Mouse (Mus musculus): ENCODE results near the gene Hist1h3e. TPM values are rescaled to one million over a fixed set of nuclear protein-coding genes. Genes with fewer than 3 reads are reported as not detected.
"Not testable (repeated sequence)": the region's sequence is repeated elsewhere in the genome, so short reads cannot be mapped to it uniquely, and the experiment has no call there.

Hist1h3e gene
- polyA plus RNA-seq, 1 experiment from 2014 or later: 1.7 TPM

- ATAC-seq: peak; percentile 77
- Histone ChIP-seq H3K4me2 (replicated peaks; ENCODE audit: low read depth, low read length) (peak within 1 kb of the TSS; percentile 59), H3K4me3 (ENCODE audit: low read depth, low read length) (peak within 1 kb of the TSS; percentile 41), H3K9ac (replicated peaks; ENCODE audit: low read depth) (peak within 1 kb of the TSS; percentile 43), H3K27ac (ENCODE audit: low read length) (peak within 1 kb of the TSS; percentile 75)
- not testable (repeated sequence) for H3K27me3 ChIP-seq (replicated peaks; ENCODE audit: insufficient read depth, low read length); H3K4me1 ChIP-seq (ENCODE audit: insufficient read depth, low read depth, low read length); H3K9me3 ChIP-seq (ENCODE audit: low read length); H3K36me3 ChIP-seq (ENCODE audit: insufficient read depth, low read length)
- DNase-seq (ENCODE audit: low spot score): peak; percentile 97
- WGBS: under 1% methylated on average over 47 of the region's 47 CpGs
- TF ChIP-seq CTCF (IDR thresholded peaks at IDR 0.05): peak; percentile 66
- TF ChIP-seq EP300 (IDR thresholded peaks at IDR 0.05): peak; percentile 89
Observed at GRCm38 (mm10) chr13:23551146-23551834, 10.9 kb downstream of the Hist1h3e start, which contains the start of gene Hist1h4f. TSS of gene Hist1h4f (minus strand) at chr13:23551648.

DNA sequence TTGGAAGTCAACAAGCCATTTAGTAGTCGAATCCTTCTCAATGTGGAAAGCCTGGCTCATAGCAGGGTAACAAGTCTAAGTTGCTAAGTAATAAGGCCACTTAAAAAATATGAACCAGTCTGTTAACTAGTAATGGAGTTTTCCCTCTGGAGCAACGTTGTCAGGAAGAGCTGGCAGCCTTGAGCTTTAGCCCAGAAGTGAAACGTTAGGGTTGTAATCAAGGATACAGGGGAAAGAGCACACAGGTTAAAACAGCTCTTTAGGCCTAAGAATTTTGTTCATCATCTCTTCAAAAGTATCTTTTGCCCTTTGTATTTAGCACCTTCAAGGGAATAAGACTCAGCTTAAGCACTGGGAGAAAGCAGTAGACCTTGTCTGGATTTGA is 11.4 kb downstream of the Hist1h3e start:
- Histone ChIP-seq H3K9ac (replicated peaks; ENCODE audit: low read depth) (no peak overlapping the region), H3K27me3 (replicated peaks; ENCODE audit: insufficient read depth, low read length) (no peaks in the 10 kb centered on the region), H3K36me3 (ENCODE audit: insufficient read depth, low read length) (no peaks in the 10 kb centered on the region), H3K4me2 (replicated peaks; ENCODE audit: low read depth, low read length) (peak overlapping the region; percentile 59), H3K9me3 (ENCODE audit: low read length) (no peaks in the 10 kb centered on the region), H3K27ac (ENCODE audit: low read length) (peak overlapping the region; percentile 75), H3K4me1 (ENCODE audit: insufficient read depth, low read depth, low read length) (no peaks in the 10 kb centered on the region), H3K4me3 (ENCODE audit: low read depth, low read length) (peak overlapping the region; percentile 41)
- DNase-seq (ENCODE audit: low spot score) (no peak), ATAC-seq (no peak)
- WGBS: 0% methylated on average over 3 of the region's 3 CpGs
- TF ChIP-seq CTCF (IDR thresholded peaks at IDR 0.05) (no peak), EP300 (IDR thresholded peaks at IDR 0.05) (no peak)

DNA sequence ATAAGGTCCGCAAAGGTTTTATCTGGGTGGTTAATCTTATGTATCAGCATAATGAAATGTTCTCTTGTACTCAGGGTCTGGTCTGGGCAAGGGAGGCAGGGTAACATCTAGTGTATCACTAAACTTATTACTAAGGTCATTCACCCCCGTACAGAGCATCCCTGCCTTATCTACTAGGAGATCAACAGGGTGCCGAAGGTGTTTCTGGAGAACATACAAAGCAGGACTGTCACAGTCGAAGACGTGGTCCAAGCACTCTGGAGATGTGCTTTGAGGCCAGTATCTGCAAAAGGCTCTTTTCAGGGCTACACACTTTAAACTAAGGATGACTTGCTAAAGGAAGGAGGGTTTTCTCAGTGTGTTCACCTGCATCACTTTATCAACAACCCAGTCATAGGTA is 15.5 kb downstream of the Hist1h3e start:
- ATAC-seq (no peak), DNase-seq (ENCODE audit: low spot score) (no peak)
- Histone ChIP-seq H3K4me2 (replicated peaks; ENCODE audit: low read depth, low read length) (no peak overlapping the region), H3K27me3 (replicated peaks; ENCODE audit: insufficient read depth, low read length) (no peaks in the 10 kb centered on the region), H3K4me3 (ENCODE audit: low read depth, low read length) (no peak overlapping the region), H3K4me1 (ENCODE audit: insufficient read depth, low read depth, low read length) (no peaks in the 10 kb centered on the region), H3K36me3 (ENCODE audit: insufficient read depth, low read length) (no peaks in the 10 kb centered on the region), H3K9ac (replicated peaks; ENCODE audit: low read depth) (no peak overlapping the region), H3K9me3 (ENCODE audit: low read length) (no peaks in the 10 kb centered on the region), H3K27ac (ENCODE audit: low read length) (no peak overlapping the region)
- TF ChIP-seq EP300 (IDR thresholded peaks at IDR 0.05): no peak
- TF ChIP-seq CTCF (IDR thresholded peaks at IDR 0.05): no peak
- WGBS: 49% methylated on average over 5 of the region's 5 CpGs

DNA sequence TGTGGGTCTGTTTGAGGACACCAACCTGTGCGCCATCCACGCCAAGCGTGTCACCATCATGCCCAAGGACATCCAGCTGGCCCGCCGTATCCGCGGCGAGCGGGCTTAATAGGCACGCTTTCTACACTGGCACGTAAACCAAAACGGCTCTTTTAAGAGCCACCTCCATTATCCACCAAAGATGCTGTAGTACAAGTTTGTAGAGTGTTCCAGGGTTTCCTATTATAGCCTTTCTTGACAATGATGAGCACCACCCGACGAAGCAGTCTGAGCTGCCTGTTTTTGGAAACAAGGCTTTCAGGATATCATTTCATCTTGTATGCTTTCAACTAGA is 17.4 kb downstream of the Hist1h3e start:
- Histone ChIP-seq H3K4me2 (replicated peaks; ENCODE audit: low read depth, low read length) (peak overlapping the region; percentile 63), H3K4me3 (ENCODE audit: low read depth, low read length) (peak overlapping the region; percentile 49)
- H3K9ac ChIP-seq (replicated peaks; ENCODE audit: low read depth); H3K36me3 ChIP-seq (ENCODE audit: insufficient read depth, low read length); H3K27ac ChIP-seq (ENCODE audit: low read length); H3K4me1 ChIP-seq (ENCODE audit: insufficient read depth, low read depth, low read length); DNase-seq (ENCODE audit: low spot score); ATAC-seq; H3K9me3 ChIP-seq (ENCODE audit: low read length); H3K27me3 ChIP-seq (replicated peaks; ENCODE audit: insufficient read depth, low read length): not testable (repeated sequence)
- under 1% methylated on average over 11 of the region's 14 CpGs for WGBS

GRCm38 (mm10) chr13:23543965-23544786 is 18.0 kb downstream of the Hist1h3e start, which contains the start of gene Hist1h3f:
TSS of gene Hist1h3f (plus strand) at chr13:23544052.
- under 1% methylated on average over 19 of the region's 45 CpGs for WGBS
- H3K4me1 ChIP-seq (ENCODE audit: insufficient read depth, low read depth, low read length): no peaks in the 10 kb centered on the region

DNA sequence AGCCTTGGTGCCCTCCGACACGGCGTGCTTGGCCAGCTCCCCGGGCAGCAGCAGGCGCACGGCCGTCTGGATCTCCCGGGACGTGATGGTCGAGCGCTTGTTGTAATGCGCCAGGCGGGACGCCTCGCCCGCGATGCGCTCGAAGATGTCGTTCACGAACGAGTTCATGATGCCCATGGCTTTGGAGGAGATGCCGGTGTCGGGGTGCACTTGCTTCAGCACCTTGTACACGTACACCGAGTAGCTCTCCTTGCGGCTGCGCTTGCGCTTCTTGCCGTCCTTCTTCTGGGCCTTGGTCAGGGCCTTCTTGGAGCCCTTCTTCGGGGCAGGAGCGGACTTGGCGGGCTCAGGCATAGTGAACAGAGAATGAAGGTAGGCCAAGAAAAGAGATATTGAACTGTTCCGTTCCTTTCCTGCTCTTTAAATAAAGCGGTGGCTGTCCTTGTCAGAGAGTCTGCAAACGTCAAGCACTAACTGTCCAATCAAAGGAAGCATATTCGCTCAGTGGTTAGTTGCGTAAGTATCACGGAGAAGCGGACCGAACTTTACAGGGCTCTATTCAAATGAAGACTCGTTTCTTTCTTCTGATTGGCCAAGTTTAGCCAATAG is 19.1 kb downstream of the Hist1h3e start, which contains the start of gene Hist1h2bh:
Gene Hist1h2bh, minus strand, starts transcription at position 394 of the 609 bp plus-strand sequence.
- H3K27me3 ChIP-seq (replicated peaks; ENCODE audit: insufficient read depth, low read length); H3K4me1 ChIP-seq (ENCODE audit: insufficient read depth, low read depth, low read length); H3K9me3 ChIP-seq (ENCODE audit: low read length); H3K36me3 ChIP-seq (ENCODE audit: insufficient read depth, low read length): not testable (repeated sequence)
- H3K9ac ChIP-seq (replicated peaks; ENCODE audit: low read depth): peak within 1 kb of the TSS; percentile 34
- peak within 1 kb of the TSS; percentile 63 for H3K4me2 ChIP-seq (replicated peaks; ENCODE audit: low read depth, low read length)
- under 1% methylated on average over 27 of the region's 42 CpGs for WGBS
- peak within 1 kb of the TSS; percentile 86 for H3K27ac ChIP-seq (ENCODE audit: low read length)
- H3K4me3 ChIP-seq (ENCODE audit: low read depth, low read length): peak within 1 kb of the TSS; percentile 49
- ATAC-seq: peak; percentile 91
- peak; percentile 98 for DNase-seq (ENCODE audit: low spot score)

More at GRCm38 (mm10) chr13:23543965-23544786, 18.0 kb downstream of the Hist1h3e start, which contains the start of gene Hist1h3f:
- H3K4me3 ChIP-seq (ENCODE audit: low read depth, low read length): peak within 1 kb of the TSS; percentile 49
- ATAC-seq (peak; percentile 94), DNase-seq (ENCODE audit: low spot score) (peak; percentile 98)
- peak within 1 kb of the TSS; percentile 63 for H3K4me2 ChIP-seq (replicated peaks; ENCODE audit: low read depth, low read length)
- H3K36me3 ChIP-seq (ENCODE audit: insufficient read depth, low read length): no peaks in the 10 kb centered on the region
- H3K27me3 ChIP-seq (replicated peaks; ENCODE audit: insufficient read depth, low read length): no peaks in the 10 kb centered on the region
- H3K9me3 ChIP-seq (ENCODE audit: low read length): no peaks in the 10 kb centered on the region
- H3K9ac ChIP-seq (replicated peaks; ENCODE audit: low read depth): peak within 1 kb of the TSS; percentile 52
- H3K27ac ChIP-seq (ENCODE audit: low read length): peak within 1 kb of the TSS; percentile 86
- TF ChIP-seq EP300 (IDR thresholded peaks at IDR 0.05) (peak; percentile 46; the same call in 1 of the 2 replicates), CTCF (IDR thresholded peaks at IDR 0.05) (no peak)

GRCm38 (mm10) chr13:23542225-23542980 is 19.8 kb downstream of the Hist1h3e start:
- 4% methylated on average over 3 of the region's 3 CpGs for WGBS

More at GRCm38 (mm10) chr13:23542225-23542980, 19.8 kb downstream of the Hist1h3e start:
- not testable (repeated sequence) for H3K9me3 ChIP-seq (ENCODE audit: low read length); ATAC-seq; H3K4me1 ChIP-seq (ENCODE audit: insufficient read depth, low read depth, low read length); DNase-seq (ENCODE audit: low spot score); H3K27me3 ChIP-seq (replicated peaks; ENCODE audit: insufficient read depth, low read length); H3K36me3 ChIP-seq (ENCODE audit: insufficient read depth, low read length)
- peak overlapping the region; percentile 34; the same call in 1 of the 2 replicates for H3K9ac ChIP-seq (replicated peaks; ENCODE audit: low read depth)
- peak overlapping the region; percentile 49; the same call in 1 of the 2 replicates for H3K4me3 ChIP-seq (ENCODE audit: low read depth, low read length)
- 0 out of 2 replicates have a peak overlapping the region, but pooled peaks have one; percentile 15 for H3K27ac ChIP-seq (ENCODE audit: low read length)
- peak overlapping the region; percentile 63 for H3K4me2 ChIP-seq (replicated peaks; ENCODE audit: low read depth, low read length)

Measured in lung, postnatal 0 days (tissue).